Mouse (Mus musculus): ENCODE data around the gene Abl2.
"Not testable (repeated sequence)": the region's sequence is repeated elsewhere in the genome, so short reads cannot be mapped to it uniquely, and the experiment has no call there.

Abl2 gene

DNA sequence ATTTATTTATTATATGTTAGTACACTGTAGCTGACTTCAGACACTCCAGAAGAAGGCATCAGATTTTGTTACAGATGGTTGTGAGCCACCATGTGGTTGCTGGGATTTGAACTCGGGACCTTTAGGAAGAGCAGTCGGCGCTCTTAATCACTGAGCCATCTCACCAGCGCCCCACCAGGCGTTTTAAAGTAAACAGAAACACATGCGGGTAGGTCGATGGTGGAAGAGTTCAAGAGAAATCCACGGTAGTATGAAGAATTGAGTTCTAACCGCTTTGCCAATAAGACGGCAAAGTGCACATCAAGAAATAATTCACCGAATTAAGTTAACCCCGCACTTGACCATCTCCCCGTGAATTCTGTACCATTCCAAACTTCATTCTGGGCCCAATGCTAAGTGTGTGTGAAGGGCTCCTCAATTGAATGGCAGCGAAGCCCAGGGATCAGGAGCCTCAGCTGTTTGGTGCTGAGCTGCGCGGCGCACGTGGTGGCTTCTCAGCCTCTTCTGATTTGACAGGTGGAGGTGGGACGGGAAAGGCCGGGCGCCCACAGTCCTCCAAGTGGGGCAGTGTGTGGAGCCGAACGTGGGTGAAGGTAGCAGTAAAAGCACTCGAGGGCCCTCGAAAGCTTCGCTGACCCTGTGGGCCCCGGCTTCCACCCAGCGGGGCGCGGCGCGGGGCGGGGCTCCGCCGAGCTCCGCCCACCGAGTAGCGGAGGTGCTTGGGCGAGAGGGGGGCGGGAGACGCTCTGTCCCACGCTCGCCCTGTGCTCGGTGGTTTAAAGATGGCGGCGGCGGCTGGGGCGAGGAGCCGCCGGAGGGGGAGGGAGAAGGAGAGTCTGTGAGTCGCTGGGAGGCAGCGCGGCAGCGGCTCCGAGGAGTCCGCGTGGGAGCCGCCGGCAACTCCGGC lies at the start of gene Abl2:
Gene Abl2, plus strand, starts transcription at position 763 of the 907 bp plus-strand sequence.
- DNase-seq (ENCODE audit: low spot score) = peak; percentile 77

GRCm38 (mm10) chr1:156520136-156520780 lies 38.3 kb upstream of the Abl2 start:
- DNase-seq (ENCODE audit: low spot score) = no peak

- no peak for DNase-seq (ENCODE audit: low spot score)
These were observed 36.6 kb upstream of the Abl2 start for GRCm38 (mm10) chr1:156521796-156522517.

DNA sequence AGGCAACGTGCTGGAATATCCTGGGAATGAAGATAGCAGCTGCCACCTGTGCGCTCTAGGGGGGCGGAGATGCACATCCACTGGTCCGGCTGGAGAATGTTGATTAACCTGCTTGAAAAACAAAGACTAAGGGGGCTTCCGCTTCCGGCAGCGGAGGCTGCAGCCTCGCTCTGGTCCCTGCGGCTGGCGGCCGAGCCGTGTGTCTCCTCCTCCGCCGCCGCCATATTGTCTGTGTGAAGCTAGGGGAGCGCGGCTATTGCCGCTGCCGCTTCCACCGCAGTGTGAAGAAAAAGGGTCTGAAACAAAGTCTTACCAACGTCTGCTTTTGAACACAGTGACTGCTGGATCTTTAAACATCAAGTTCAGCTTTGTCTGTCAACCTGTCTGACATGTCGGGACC lies 34.7 kb upstream of the Abl2 start, which contains the start of gene Gm10031:
Gene Gm10031, plus strand, starts transcription at position 171 of the 400 bp plus-strand sequence.
- not testable (repeated sequence) for DNase-seq (ENCODE audit: low spot score)

DNA sequence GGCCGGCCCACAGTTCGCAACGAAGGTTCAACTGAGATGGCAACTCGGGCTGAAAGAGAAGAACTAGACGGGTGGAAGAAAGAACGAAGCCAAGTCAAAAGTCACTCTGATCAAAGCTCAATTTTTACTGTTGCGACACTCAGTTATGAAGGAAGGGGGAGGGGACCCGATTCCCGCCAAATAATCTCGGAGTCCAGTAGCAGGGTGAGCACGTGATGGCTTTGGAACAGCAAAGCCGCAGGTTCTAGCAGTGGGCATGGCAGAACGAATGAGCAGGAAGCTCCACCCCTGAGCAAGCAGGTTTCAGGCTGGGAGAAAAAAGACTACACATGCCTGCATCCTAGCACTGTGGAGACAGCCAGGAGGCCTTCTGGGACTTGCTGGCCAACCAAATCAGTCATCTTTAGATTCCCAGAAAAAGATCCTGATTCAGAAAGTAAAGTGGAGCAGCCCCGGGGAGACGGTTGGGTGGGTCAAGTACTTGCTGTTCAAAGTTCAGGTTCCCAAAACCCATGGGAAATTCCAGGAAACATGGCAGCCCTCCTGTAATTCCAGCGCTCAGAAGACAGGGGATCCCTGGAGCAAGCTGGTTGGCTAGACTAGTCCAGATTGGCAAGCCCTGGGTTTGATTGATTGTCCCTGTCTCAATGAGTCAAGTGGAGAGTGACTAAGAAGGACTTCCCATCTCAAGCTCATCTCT lies 26.0 kb upstream of the Abl2 start:
- DNase-seq (ENCODE audit: low spot score) = not testable (repeated sequence)

GRCm38 (mm10) chr1:156533483-156533882 lies 25.1 kb upstream of the Abl2 start:
- no peak for DNase-seq (ENCODE audit: low spot score)

GRCm38 (mm10) chr1:156533911-156534310 lies 24.7 kb upstream of the Abl2 start:
- DNase-seq (ENCODE audit: low spot score) = no peak

GRCm38 (mm10) chr1:156537031-156537430 lies 21.6 kb upstream of the Abl2 start:
- no peak for DNase-seq (ENCODE audit: low spot score)

DNA sequence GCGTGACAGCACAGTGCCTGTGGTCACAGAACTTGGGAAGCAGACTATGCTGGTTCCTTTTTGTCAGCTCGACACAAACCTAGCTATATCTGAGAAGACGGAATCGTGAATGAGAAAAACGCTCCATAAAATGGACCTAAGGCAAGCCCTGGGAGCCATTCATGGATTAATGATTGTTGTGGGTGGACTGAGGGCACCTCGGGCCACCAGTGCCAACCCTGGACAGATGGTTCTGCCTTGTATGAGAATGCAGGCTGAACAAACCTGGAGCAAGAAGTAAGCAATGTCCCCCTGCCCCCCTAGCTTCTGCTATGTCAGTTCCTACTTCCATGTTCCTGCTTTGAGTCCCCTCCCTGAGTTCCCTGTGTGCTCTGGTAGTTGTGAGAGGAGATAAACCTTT lies 20.9 kb upstream of the Abl2 start:
- no peak for DNase-seq (ENCODE audit: low spot score)

DNA sequence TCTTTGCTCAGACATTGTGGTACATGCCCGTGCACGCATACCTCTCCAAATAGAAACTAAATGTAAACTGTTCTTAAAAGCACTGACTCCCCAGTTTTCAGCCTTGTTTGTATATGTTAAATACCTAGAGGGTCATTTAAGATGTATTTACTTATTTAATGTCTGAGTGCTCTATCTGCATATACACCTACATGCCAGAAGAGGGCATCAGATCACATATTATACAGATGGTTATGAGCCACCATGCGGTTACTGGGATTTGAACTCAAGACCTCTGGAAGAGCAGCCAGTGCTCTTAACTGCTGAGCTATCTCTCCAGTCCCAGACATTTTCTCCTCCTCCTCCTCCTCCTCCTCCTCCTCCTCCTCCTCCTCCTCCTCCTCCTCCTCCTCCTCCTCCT lies 20.2 kb upstream of the Abl2 start:
- no peak for DNase-seq (ENCODE audit: low spot score)

DNA sequence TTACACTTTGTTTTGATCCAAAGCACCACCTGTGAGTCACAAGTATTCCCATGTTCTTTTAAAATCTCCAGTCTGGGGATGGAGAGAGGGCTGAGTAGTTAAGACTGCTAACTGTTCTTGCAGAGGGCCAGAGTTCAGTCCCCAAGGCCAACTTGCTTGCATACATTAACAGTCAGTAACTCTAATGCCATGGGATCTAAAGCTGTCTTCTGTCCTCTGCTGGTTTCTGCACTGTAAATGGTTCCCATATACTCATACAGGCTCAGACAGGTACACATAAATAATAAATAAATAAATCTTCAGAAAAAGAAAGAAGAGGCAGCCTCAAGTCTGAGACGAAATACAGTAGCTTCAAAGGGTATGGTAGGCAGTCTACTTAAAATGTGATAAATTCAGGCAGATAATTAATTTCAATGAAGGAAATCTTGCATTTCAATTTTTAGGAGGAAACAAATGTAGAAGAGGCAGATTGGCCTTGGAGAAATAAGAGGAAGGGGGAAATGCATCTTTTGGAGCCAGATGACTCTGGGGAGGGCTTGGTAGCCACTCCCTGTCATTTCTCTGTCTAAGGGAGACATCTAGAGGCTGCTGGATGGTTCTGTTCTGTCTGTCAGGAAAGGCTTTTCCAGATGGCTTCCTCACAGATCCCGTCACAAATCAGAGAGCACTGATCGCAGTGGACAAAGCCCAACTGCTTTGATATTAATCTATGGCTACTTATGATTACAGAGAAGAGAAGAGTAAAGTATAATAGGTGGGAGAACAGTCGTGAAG lies 18.6 kb upstream of the Abl2 start:
- DNase-seq (ENCODE audit: low spot score) = no peak

GRCm38 (mm10) chr1:156543999-156544398 lies 14.6 kb upstream of the Abl2 start:
- no peak for DNase-seq (ENCODE audit: low spot score)

DNA sequence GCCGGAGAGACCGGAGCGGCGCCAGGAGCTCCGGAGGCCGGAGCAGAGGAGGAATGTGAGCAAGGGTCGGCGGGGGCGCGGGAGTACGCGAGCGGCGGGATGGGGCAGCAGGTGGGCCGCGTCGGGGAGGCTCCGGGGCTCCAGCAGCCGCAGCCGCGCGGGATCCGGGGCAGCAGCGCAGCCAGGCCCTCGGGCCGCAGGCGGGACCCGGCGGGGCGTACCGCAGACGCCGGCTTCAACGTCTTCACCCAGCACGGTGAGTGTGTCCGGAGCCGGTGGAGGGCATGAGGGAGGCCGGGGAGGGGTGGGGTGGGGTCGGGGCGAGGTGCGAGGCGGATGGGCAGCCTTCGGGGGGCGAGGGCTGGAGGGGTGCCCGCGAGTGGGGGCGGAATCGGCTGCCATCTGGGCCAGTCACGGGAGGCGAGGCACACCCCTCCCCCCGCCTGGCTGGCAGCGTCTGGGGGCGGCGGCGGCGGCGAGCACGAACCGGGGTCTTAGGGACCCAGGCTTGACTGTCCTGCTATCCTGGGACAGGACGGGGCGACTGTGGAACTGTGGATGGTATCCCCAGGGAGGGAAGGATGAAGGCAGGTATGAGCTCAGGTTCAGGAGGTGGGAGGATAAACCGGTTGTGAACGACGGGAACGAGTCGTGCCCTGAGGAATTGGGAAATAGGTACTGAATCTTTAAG lies 509 bp downstream of the Abl2 start:
- DNase-seq (ENCODE audit: low spot score) = peak; percentile 37

DNA sequence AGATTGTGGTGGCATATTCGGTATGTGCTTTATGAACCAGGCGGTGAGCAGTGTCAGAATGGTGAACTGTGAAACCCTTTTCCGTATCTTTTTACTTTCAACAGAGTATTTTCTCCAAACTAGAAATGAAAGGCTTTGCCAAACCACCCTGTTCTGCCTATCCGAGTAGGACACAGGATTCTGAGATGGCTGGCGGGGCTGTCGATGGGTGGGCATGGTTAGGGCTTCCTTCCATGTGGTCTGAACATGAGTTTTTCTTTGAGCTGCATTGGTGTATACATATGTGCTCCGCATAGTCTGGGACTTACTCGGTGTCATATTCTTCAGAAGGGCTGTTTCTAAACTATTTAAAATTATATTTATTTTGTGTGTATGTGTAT lies 1.0 kb downstream of the Abl2 start:
- no peak for DNase-seq (ENCODE audit: low spot score)

DNA sequence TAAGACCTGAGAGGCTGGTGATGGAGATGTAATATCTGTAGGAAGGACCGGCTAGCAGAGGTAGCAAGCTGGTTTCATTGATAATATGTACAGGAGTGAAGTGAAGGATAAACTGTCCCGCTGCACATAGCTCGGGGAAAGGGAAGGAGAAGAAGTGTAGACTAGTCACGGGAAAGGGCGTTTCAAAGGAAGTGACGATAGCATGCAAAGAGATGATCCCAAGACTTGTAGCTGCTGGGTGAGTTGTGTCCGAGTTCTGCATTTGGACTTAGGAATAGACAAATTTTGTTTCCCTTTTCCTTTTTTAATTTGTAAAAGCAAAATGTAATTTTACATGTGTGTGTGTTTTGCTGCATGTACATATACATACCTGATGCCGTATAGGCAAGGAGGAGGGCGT lies 1.9 kb downstream of the Abl2 start:
- no peak for DNase-seq (ENCODE audit: low spot score)

DNA sequence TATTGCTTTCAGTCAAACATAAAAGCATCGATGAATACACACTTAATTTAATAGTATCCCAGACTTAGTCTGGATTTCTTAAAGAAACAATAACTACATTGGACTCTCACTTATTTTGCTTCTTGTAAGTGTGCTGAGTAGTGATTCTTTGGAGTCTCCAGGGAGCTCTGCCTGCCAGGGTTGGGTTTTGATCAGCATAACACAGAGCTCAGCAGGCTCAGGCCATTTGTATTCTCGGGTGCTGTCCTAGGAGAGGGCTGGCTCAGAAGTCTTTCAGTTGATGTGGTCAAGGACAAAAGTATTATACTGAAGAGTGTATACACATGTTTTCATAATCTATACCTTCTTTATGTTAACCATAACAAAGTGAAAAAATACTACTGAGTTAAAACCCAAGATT lies 6.7 kb downstream of the Abl2 start:
- DNase-seq (ENCODE audit: low spot score) = no peak

- no peak for DNase-seq (ENCODE audit: low spot score)
These were observed 7.5 kb downstream of the Abl2 start for GRCm38 (mm10) chr1:156566132-156566531.

GRCm38 (mm10) chr1:156569615-156570014 lies 11.0 kb downstream of the Abl2 start:
- no peak for DNase-seq (ENCODE audit: low spot score)

DNA sequence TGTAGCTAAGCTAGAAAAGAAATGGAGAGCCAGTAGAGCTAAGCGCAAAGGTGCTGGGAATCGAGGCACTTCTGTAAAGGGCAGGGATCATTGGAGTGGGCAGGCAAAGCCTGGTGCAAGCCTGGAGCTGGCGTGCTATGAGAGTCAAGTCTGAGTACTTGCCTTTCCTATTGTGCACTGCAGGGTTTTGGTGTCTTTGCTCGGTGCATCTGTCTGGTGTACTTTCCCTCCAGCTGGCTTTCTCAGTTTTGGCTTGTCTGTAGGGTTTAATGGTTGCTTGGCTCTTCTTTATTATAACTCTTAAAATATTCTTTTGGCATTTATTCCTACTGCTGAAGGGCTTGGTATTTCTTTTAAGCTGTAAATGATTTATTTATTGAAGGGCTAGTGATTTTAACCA lies 14.4 kb downstream of the Abl2 start:
- DNase-seq (ENCODE audit: low spot score) = no peak

DNA sequence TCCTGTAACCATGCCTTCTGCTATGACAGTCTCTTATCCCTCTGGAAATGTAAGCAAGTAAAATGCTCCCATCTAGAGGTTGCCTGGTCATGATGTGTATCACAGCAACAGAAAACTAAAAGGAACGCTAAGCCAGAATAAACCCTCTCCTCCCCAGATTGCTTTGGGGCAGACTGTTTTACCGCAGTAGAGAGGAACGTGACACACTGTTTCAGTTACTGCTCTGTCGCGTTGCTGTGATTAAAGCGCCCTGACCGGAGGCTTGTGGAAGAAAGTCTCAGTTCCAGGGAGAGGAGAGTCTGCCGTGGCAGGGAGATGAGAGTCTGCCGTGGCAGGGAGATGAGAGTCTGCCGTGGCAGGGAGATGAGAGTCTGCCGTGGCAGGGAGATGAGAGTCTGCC lies 22.6 kb downstream of the Abl2 start:
- no peak for DNase-seq (ENCODE audit: low spot score)

DNA sequence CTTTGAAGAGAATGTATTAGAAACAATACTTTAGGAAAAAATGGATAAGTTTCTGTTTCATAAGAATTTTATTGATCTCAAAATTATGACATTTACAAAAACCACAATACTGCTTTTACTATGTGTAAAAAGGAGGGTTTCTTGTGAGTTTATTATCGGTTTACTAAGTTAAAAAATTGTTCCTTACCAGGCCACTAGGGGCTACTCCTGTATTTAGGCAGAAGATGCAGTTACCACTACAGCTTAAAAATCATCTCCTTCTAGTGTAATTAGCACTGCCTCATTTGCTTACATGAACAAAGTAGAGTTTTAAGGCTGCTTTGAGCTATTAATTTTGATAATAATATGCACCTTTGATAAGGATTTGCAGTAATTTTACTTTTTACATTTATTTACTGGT lies 25.6 kb downstream of the Abl2 start:
- no peak for DNase-seq (ENCODE audit: low spot score)

Data from left cerebral cortex, adult 11 months (tissue).